Mouse (Mus musculus): ENCODE results near the gene Cyth2.

The Cyth2 gene

DNA sequence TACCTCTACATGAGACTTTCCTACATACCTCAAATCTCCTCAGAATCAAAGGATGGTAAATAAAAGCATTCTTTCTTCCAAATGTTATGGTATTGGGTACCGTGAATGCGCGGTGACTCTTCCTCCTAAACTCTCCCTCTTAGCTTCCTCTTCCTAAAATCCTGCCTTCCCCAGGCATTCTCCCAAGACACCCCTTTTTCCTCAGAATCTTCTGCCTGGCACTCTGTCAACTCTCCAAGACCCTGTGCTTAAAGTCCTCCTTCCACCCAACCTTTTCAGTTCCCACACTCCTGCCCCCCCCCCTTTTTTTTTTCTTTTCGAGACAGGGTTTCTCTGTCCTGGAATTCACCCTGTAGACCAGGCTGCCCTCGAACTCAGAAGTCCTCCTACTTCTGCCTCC lies 460 bp upstream of the Cyth2 start:
- DNase-seq (ENCODE audit: low spot score in 2 of 2) = no peak

DNA sequence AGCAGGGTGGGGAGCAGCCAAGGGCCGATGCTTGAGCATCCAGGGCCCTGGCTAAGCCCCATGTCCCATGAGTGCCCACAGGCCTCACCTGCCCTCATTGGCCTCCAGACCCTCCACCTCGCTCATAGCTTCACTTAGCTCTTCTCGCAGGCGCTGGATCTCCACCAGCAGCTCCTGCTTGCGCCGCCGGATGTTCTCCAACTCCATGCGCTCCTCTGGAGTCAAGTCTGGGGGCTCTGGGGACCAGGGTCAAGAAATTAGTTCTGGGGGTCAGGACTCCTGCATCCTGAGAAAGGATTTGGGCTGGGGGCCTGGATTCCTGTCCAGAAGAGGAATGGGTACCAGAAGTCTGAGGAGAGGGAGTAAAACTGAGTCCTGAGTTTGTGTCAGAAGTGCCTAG lies 1.5 kb downstream of the Cyth2 start:
- DNase-seq (ENCODE audit: low spot score in 2 of 2) = no peak

DNA sequence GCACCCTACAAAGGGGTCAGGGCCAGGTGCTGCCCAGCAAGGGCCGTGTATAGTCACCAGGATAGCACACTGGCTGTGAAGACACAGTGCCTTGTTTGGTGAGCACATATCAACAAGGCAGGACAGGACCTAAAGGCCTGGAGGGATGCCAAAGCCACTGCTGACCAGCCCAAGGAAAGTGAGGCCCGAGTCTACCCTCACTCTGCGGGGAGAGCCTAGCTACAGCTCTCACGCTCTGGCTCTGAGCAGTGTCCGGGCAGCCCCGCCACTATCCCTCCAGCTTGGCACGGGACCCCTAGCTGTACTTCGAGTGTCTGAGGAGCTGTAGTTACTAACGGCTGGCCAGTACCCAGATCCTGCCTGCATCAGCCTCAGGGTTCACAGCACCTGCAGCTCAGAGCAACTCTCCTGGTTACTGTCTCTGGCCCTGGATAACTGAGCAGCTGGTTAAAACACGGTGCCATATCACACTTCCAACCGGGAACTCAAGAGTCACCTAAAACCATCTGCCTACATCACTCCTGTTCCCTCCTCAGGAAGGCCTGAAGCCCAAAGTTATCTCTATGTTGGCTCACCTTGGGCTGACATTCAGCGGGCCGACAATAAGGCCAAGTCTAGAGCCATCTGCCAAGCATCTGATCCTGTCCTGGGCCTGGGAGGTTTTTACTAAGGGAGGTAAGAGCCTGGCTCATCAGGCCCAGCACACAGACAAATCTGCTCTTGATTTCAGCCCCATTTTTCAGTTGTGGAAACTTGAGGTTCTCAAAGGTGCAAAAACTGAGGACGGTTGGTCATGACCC lies 4.9 kb downstream of the Cyth2 start:
- no peak for DNase-seq (ENCODE audit: low spot score in 2 of 2)

DNA sequence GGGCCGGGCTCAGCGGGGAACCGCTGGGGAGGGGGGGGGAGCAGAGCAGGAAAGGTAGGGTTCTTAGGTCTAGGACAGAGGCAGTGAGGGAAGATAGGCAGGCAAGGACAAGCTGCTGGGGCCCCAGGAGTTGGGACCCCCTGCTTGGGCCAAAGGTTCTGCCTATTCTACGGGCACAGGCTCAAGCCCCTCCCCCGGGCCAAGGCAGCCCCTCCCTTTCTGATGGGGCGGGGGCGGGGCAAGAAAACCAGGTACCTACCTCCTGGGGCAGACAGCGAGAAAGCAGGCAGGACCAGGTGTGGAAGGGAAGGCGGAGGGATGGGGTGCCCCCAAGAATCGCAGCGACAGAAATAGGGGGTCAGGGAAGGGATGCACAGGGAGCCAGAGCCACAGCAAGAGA lies 5.9 kb downstream of the Cyth2 start:
- no peak for DNase-seq (ENCODE audit: low spot score in 2 of 2)

DNA sequence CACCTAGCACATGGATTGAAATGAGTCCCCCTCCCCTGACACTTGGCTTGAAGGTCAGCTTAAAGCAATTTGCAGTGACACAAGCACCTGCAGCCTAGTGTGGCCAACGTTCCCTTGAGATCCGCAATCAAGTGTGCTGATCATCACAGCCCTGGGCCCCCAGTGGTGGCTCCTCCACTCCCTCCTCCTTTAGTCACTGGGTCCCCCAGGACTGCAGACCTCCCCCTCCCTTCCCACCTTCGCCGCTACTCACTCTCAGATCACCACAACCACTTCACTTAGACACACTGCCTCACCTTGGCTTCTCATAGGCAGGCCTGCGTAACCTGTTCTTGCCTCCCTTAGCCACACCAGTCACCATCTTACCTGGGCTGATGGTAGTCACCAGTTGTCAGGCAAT lies 8.4 kb downstream of the Cyth2 start:
- no peak for DNase-seq (ENCODE audit: low spot score in 2 of 2)

DNA sequence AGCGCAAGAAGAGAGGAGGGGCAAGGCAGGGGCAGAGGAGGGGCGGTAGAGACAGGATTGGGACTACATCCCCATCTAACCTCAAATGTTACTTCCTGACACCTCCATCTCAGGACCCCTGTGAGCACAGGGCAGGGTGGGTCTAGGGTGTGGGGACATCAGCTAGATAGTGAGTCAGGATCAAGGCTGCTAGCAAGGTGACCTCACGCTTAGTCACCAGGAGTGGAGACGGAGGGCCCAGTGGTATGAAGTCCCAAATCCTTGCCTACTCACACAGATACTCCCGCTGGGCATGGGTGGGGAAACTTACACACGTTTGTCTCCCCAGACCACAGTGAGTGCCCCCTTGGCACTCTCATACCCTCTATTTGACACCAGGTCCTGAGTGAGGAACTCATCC lies 11.8 kb downstream of the Cyth2 start:
- DNase-seq (ENCODE audit: low spot score in 2 of 2) = no peak

DNA sequence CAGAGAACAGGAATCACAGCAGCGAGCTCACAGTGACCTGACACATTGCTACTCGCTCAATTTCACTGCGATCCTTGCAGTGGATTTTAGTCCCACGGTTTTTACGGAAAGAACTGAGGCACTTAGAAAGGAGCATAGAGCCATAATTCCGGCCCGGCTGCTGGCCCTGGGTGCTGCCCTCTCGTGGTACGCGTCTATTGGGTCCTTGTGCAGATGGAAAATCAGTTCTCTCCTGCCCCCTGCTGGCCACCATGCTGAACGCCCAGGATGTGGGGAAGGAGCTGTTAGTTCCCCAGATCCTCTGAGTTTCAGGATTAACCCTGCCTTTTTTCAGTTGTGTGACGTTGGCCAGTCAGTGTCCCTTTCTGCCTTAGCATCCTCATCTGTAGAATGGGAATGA lies 13.0 kb downstream of the Cyth2 start:
- peak; percentile 84 to 87 for DNase-seq (ENCODE audit: low spot score in 2 of 2)

DNA sequence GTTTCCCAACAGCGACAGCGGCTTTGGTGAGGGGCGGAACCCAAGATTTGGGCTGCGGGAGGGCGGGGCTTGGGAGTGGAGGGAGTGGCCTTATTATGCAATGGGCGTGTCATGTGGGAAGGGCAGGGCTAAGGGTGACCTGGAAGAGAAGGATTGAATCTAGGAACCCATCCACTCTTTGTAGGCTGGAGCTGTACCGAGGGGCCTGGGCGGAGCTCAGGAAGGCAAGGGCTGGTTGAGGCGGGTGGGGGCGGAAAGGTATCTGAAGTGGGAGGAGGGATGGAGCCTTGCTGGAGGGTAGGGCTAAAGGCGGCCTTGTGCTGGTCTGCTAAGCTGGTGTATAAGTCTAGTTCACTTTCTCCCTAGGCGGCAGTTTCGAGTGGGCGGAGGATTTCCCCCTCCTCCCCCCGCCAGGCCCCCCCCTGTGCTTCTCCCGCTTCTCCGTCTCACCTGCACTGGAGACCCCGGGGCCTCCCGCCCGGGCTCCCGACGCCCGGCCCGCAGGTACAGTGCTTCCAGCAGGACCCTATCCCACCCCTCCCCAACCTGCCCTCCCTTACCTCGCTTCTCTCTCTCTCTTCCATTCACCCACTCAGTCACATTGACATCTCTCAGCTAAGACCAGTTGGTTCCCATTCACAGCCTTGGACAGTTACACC lies 13.7 kb downstream of the Cyth2 start:
- DNase-seq (ENCODE audit: low spot score in 2 of 2) = no peak

DNA sequence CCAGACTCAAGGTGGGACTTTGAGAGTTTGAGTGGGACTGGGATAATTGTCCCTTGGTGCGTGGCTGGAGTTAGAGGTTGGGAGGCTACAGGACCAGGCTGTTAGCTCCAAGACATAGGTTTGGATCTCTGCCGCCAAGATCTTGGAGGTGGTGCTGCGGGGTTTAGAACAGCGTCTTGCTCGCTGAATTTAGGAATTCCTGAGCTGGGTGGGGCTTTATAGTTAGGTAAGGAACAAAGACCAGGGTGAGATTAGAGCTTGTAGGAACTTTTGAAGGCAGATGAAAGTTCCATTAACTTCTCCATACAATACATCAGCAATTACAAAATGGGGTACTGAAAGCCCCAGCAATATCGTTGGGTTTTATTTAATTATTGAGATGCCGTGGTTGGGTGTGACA lies 14.4 kb downstream of the Cyth2 start:
- DNase-seq (ENCODE audit: low spot score in 2 of 2) = no peak

DNA sequence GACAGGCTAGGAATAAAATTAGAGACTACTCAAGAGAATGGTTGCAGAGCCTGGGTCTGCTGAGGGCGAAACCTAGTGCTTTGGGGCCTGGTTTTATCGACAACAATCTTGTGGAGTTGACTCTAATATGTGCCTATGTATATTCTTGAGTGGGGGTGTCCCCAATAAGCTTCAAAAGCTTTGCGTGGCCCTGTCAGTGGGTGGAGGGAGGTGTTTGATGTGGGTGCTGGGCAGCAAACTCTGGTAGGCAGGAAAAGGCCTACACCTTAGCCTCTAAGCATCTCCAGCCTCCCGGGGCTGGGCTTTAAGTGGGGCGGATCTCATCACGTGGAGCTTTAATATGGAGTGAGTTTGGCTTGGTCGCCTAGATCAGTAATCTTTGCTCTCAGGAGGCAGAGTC lies 15.4 kb downstream of the Cyth2 start:
- DNase-seq (ENCODE audit: low spot score in 2 of 2) = no peak

DNA sequence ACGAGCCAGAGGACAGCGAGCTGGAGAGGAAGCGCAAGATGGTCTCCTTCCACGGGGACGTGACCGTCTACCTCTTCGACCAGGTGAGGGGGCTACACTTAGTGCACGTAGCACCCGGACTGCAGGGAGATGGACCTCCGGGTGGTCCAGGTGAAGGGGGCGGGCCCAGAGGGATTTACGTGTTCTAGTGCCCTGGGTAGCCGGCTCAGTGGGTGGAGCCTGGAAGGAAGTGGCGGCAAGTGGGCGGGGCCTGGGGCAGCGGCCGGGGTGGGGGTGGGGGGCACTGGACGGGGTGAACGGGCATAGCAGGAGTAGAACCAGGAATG lies 15.9 kb downstream of the Cyth2 start:
- DNase-seq (ENCODE audit: low spot score in 2 of 2) = no peak

DNA sequence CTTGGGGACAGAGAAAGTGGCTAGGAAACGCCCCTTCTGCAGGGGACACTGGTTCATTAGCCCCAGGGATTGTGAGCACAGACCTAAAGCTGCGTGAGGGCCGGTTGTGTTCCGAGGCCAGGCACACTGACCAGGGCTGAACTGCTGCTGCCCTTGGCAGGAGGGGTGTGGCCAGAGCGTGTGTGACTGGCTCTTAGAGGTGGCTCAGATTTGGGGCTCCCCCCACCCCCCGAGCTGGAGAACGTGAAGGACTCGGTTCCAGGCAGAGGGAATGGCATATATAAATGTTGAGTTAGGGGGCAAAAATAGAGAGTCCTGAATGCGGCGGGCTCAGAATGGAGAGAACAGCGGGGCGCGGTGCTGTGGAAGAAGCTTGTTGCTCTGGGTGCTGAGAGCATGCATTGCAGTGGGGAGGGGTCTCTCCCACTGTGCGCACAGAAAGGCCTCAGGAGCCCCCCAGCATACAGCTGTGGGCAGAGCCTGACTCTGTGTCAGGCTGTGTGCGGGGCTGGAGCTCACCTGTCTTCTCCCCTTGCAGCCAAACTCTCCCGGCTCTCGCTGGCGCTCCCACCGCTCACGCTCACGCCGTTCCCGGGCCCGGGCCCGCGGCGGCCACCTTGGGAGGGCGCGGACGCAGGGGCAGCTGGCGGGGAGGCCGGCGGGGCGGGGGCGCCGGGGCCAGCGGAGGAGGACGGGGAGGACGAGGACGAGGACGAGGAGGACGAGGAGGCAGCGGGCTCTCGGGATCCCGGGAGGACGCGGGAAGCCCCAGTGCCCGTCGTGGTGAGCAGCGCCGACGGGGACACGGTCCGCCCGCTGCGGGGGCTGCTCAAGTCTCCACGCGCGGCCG lies 16.5 kb downstream of the Cyth2 start:
- no peak for DNase-seq (ENCODE audit: low spot score in 2 of 2)

DNA sequence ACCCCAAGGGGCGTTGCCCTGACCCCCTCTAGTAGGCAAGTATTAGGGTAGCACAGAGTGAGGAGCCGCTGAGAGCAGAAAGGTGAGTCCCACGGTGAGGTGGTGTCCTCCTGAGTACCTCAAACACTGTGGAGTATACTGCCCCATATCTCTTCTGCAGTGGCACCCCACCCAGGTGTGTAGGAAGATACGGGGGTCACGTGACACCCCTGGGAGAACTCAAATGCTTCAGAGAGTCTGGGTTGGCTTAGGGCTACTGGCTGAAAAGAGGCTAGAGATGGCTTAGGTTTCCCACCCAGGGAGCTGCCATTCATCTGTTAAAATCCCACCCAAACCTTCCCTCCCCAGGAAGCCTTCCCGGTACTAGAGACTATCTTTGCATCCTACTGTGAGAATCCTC lies 17.4 kb downstream of the Cyth2 start:
- DNase-seq (ENCODE audit: low spot score in 2 of 2) = no peak

DNA sequence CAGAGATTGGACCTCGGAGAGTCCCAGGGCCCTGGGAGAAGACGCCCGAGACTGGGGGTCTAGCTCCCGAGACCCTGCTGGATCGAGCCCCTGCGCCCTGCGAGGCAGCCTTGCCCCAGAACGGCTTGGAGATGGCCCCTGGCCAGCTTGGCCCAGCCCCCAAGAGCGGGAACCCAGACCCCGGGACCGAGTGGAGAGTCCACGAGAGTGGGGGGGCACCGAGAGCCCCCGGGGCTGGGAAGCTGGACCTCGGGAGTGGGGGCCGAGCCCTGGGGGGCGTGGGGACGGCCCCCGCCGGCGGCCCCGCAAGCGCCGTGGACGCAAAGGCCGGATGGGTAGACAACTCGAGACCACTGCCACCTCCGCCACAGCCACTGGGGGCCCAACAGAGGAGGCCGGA lies 19.4 kb downstream of the Cyth2 start:
- DNase-seq (ENCODE audit: low spot score in 2 of 2) = no peak

DNA sequence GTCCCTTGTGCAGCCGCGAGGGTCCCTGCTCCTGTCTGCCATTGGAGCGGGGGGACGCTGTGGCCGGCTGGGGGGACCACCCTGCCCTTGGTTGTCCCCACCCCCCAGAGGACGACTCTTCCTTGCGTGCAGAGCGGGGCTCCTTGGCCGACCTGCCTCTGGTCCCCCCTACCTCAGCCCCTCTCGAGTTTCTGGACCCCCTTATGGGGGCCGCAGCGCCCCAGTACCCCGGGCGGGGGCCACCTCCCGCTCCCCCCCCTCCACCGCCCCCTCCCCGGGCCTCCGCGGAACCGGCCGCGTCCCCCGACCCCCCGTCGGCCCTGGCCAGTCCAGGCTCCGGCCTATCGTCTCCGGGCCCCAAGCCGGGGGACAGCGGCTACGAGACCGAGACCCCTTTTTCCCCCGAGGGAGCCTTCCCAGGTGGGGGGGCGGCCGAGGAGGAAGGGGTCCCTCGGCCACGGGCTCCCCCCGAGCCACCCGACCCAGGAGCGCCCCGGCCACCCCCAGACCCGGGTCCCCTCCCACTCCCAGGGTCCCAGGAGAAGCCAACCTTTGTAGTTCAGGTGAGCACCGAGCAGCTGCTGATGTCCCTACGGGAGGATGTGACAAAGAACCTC lies 20.3 kb downstream of the Cyth2 start:
- no peak for DNase-seq (ENCODE audit: low spot score in 2 of 2)

DNA sequence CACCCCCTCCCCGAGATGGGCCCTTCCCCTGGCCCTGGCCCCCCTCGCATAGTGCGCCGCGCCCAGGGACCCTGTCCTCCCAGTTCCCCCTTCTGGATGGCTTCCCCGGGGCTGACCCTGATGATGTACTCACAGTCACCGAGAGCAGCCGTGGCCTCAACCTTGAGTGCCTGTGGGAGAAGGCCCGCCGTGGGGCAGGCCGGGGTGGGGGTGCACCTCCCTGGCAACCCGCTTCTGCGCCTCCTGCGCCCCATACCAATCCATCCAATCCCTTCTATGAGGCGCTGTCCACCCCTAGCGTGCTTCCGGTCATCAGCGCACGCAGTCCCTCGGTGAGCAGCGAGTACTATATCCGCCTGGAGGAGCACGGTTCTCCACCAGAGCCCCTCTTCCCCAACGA lies 21.1 kb downstream of the Cyth2 start:
- no peak for DNase-seq (ENCODE audit: low spot score in 2 of 2)

DNA sequence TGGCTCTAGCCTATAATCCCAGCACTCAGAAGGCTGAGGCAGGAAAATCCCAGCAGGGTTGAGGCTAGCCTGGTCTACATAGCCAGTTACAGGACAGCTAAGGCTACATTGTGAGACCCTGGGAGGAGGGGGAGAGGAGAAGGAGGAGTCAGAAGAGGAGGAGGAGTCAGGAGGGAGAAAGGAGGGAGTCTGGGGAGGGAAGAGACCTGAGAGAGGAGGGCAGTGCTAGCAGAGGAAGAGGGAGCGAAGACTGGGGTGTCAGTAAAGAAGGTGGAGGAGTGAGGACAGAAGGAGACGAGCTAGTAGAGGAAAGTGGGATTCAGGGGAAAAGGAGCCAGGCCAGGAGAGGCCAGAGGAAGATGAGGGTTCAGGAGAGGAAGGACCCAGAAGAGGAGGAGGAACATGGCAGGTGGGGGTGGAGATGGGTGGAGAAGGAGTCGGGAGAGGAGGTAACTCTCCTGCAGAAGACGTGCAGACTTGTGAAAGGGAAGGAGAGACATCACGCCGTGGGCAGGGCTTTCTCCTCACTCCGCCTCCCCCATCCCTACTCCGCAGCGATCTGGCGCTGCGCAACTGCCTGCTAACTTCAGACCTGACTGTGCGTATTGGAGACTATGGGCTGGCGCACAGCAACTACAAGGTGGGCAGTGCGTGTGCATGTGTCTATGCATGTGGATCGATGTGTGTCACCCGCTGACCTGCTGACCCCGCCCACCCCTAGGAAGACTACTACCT lies 22.5 kb downstream of the Cyth2 start:
- no peak for DNase-seq (ENCODE audit: low spot score in 2 of 2)

DNA sequence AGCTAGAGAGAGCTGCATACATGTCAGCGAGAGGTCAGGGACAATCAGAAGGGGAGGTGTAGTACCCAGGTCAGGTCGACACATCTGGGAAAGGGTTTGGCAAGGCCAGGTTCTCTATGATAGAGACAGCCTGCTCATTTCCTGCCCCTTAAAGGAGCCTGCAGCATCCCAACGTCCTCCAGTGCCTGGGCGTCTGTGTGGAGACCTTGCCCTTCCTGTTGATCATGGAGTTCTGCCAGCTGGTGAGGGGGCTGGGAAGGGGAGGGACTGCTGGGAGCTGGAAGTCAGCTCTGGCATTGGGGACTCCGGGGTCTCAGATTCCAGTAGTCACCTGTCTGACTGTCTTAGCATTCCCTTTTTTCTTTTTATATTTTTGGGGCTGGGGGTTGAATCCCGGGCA lies 23.7 kb downstream of the Cyth2 start:
- no peak for DNase-seq (ENCODE audit: low spot score in 2 of 2)

DNA sequence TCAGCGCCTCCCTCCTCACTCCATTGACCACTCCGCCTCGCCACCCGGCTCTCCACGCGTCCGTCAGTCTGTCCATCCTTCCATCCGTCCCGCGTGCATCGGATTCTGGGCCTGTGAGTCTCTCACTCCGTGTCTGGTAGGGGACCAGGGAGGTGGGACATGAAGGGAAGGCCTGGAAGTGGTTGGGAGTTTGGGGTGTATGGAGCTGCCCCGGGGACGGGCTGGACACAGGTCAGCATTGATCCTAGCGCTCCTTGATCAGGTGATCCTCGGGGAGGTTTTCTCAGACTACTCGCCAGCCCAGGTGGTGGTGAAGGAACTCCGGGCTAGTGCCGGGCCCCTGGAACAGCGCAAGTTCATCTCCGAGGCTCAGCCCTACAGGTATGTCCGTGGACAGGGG lies 26.7 kb downstream of the Cyth2 start:
- DNase-seq (ENCODE audit: low spot score in 2 of 2) = no peak

DNA sequence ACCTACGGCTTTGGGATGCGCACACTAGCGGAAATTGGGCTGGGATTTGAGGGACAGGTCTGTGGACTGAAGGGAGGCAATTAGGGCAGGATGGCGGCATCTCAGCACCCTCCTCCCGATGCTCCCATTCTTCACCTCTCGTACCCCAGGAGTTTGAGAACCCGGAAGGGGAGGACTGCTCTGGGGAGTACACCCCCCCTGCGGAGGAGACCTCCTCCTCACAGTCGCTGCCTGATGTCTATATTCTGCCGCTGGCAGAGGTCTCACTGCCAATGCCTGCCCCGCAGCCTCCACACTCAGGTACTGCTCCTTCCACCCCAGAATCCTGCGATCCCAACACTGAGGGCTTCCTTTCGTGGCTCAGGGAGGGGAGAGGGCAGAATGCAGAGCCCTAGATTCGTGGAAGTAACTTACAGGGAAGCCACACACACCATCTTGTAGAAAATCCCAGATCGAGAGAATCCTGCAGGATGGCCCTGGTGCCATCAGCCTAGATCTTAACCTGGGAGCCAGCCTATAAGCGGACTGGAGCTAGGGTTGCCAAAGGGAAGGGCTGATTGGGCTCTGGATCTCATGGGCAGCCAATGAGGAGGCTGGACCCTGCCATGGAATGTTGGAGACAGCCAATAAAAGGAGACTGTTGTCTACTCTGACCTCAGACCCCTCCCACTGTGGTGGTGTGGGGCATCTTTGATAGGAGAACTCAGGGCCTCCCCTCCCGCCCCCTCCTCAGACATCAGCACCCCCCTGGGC lies 27.5 kb downstream of the Cyth2 start:
- peak; percentile 61 to 81 for DNase-seq (ENCODE audit: low spot score in 2 of 2)

DNA sequence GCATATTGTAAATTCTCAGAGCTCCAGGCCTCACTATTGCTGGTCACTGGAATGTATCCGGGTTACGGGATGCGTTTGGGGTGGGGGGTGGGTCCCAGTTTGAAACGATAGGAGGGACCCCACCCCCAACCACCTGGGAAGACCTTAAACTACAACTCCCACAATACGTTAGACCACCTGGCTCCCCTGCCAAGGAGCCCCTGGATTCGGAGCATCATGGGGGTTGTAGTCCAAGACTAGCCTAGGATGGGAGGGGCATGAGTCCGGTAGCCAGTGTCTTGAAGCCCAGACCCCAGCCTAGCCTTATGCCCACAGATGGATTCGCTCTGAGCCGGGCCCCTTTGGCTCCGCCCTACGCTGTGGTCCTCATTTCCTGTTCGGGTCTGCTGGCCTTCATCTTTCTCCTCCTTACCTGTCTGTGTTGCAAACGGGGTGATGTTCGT lies 28.2 kb downstream of the Cyth2 start:
- no peak for DNase-seq (ENCODE audit: low spot score in 2 of 2)
